Mouse (Mus musculus) brain, embryonic 14.5 days (tissue): ENCODE results near the gene Fancc.

ENCODE experiments used
- CTCF ChIP-seq: fragments of 200-500 bp; IDR thresholded peaks from 2 replicates; pipeline ENCODE4 v1.5.1; 2012; ENCODE audit warnings: inconsistent platforms, mild to moderate bottlenecking, moderate library complexity, borderline replicate concordance; ENCODE audit not compliant: insufficient read depth, insufficient read length; ENCODE audit errors: extremely low read depth
- POLR2A ChIP-seq: fragments of 200-500 bp; IDR thresholded peaks from 2 replicates; pipeline ENCODE4 v1.6.1; 2012; ENCODE audit warnings: mild to moderate bottlenecking, inconsistent platforms, borderline replicate concordance; ENCODE audit not compliant: poor library complexity, insufficient read depth, insufficient read length, severe bottlenecking; ENCODE audit errors: extremely low read depth

GRCm38 (mm10) chr13:63272017-63272601, 225.0 kb downstream of the Fancc start:
- TF ChIP-seq POLR2A = no peak
- TF ChIP-seq CTCF = no peak
